Mouse (Mus musculus) midbrain, embryonic 14.5 days (tissue): ENCODE data around the gene Aox4. TPM values are rescaled to one million over a fixed set of nuclear protein-coding genes. Genes with fewer than 3 reads are reported as not detected.

ENCODE experiments used
- ATAC-seq: fragments of 200-750 bp; cut with Nextera tagmentation; 2 replicates; pipeline ENCODE4 v1.8.0; 2017; ENCODE audit warnings: moderate number of reproducible peaks, moderate library complexity; ENCODE audit not compliant: low FRiP score, low TSS enrichment
- DNase-seq: peaks from one replicate; pipeline ENCODE4 v3.0.0-alpha.2; 2015
- H3K27ac ChIP-seq: fragments of 300-500 bp; sonication (generic); replicated peaks from 2 replicates; pipeline ENCODE4 v1.5.1; 2014; ENCODE audit warnings: mild to moderate bottlenecking, low read depth, low read length, moderate library complexity
- H3K27me3 ChIP-seq: fragments of 300-500 bp; sonication (generic); 2 replicates; pipeline ENCODE4 v1.6.1; 2014; ENCODE audit warnings: low read length, control low read depth, mixed read lengths; ENCODE audit not compliant: control insufficient read depth, insufficient read depth
- H3K36me3 ChIP-seq: fragments of 300-500 bp; sonication (generic); 2 replicates; pipeline ENCODE4 v1.6.1; 2014; ENCODE audit warnings: low read length, control low read depth; ENCODE audit not compliant: control insufficient read depth, insufficient read depth
- H3K4me1 ChIP-seq: fragments of 300-500 bp; sonication (generic); 2 replicates; pipeline ENCODE4 v1.6.1; 2014; ENCODE audit warnings: mild to moderate bottlenecking, antibody characterized with exemption, low read length, control low read depth; ENCODE audit not compliant: control insufficient read depth, insufficient read depth
- H3K4me2 ChIP-seq: fragments of 300-500 bp; sonication (generic); 2 replicates; pipeline ENCODE4 v1.6.1; 2014; ENCODE audit warnings: mild to moderate bottlenecking, low read length, moderate library complexity
- H3K4me3 ChIP-seq: fragments of 300-500 bp; sonication (generic); replicated peaks from 2 replicates; pipeline ENCODE4 v1.5.1; 2014; ENCODE audit warnings: low read depth, low read length
- H3K9ac ChIP-seq: fragments of 300-500 bp; sonication (generic); replicated peaks from 2 replicates; pipeline ENCODE4 v1.6.1; 2014; ENCODE audit warnings: mild to moderate bottlenecking, low read length, moderate library complexity
- H3K9me3 ChIP-seq: fragments of 300-500 bp; sonication (generic); 2 replicates; pipeline ENCODE4 v1.6.1; 2016; ENCODE audit warnings: low read length, control low read depth, mixed read lengths; ENCODE audit not compliant: control insufficient read depth
- whole genome bisulfite sequencing: fragments of 180-500 bp; shearing (Covaris S2); extraction: QIAGEN DNeasy Blood & Tissue Kit; methylation state at CpG from one replicate; pipeline ENCODE4 v1.1.7; 2014; 5-methylcytosine and 5-hydroxymethylcytosine counted together
- polyA plus RNA-seq: library from polyadenylated mRNA; unstranded; fragments of >200 nt; fragmentation: Nextera tagmentation; extraction: Ambion mirVana; gene quantifications from 2 replicates; pipeline ENCODE4 v1.2.1, GENCODE M21; 2014

Gene Aox4
- polyA plus RNA-seq, 1 experiment from 2014 or later: 0.08 TPM

DNA sequence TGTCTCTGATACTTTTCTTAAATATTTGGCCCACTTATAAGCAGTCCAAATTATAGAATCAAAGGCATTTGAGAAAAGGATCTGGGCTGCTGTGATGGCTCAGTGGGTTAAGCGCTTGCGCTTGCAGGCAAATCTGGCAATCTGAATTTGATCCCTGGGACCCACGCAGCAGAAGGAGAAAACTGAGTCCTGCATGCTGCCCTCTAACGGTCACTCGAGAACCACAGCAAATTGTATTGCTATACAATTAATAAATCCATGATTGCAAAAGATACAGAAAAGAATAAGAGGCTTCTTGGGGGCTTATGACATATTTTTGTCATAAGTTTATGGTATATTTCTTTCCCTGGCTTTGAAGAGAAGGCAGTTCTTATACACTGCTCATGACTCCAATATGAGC lies 25.2 kb downstream of the Aox4 start:
- Histone ChIP-seq H3K9me3 (no peaks in the 10 kb centered on the region), H3K36me3 (no peaks in the 10 kb centered on the region), H3K27ac (no peak overlapping the region), H3K4me1 (no peaks in the 10 kb centered on the region), H3K9ac (no peak overlapping the region), H3K27me3 (no peaks in the 10 kb centered on the region), H3K4me2 (no peak overlapping the region), H3K4me3 (no peak overlapping the region)
- DNase-seq (peak; percentile 13), ATAC-seq (no peak)
- WGBS: 59% methylated on average over 5 of the region's 5 CpGs

DNA sequence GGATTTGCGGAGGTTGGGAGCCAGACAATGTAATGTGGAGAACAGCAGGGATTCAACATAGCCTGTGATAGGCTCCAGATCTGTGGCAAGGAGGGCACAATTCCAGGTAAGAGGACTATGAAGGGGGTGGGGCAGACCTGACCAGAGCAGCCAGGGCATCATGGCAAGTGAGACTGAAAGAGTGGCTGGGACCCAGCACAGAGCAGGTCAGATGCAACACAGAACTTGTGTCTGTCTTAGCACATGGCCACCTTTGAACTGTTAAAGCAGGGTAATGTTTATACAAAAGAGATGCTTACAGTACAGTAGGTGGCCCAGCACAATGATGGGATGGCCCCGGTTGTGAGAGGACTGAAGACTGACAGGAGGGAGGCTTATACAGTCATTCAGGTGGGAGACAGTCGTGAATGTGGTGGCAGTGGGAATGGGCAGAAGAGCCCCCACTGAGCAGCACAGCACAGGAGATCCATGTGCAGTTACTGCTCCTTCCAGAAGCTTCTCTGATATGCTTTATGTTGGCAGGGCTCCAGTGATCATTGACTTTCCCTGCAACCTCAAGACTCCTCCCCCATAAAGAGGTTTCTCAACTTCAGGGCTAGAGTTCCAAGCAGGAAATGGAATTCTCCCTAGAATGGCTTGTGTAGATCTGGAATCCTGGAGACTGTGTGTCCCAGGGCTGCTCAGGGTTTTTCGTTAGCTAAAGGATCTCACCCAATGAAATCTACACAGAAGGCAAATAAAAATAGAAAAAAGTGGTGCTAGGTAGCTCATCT lies 27.5 kb downstream of the Aox4 start:
- H3K4me1 ChIP-seq: no peaks in the 10 kb centered on the region
- no peaks in the 10 kb centered on the region for H3K27me3 ChIP-seq
- WGBS: 82% methylated on average over 4 of the region's 4 CpGs
- H3K9ac ChIP-seq: no peak overlapping the region
- H3K9me3 ChIP-seq: no peaks in the 10 kb centered on the region
- no peaks in the 10 kb centered on the region for H3K36me3 ChIP-seq
- DNase-seq (no peak), ATAC-seq (no peak; the same call in 1 of the 2 replicates)
- no peak overlapping the region for H3K4me3 ChIP-seq
- H3K4me2 ChIP-seq: no peak overlapping the region
- no peak overlapping the region for H3K27ac ChIP-seq

DNA sequence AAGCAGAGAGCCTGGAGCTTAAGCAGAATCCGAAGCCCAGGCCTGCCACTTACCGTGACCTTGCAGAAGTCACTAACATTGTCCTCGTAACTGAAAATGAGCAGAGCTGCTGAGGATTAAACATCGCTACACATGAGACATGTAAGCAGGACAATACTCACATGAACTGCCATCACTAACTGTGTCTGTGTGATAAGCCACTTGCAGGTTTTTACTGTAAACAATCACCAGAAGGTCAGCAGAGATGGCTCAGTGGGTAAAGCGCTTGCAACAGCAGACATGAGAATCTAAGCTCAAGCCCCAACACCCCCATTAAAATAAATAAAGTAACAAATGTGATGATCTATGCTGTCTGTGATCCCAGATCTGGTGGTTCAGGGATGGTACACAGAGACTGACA lies 28.2 kb downstream of the Aox4 start:
- no peaks in the 10 kb centered on the region for H3K9me3 ChIP-seq
- no peaks in the 10 kb centered on the region for H3K27me3 ChIP-seq
- DNase-seq: no peak
- no peaks in the 10 kb centered on the region for H3K4me1 ChIP-seq
- no peaks in the 10 kb centered on the region for H3K36me3 ChIP-seq
- ATAC-seq: no peak
- no peak overlapping the region for H3K4me2 ChIP-seq
- no peak overlapping the region for H3K27ac ChIP-seq
- no peak overlapping the region for H3K4me3 ChIP-seq
- no peak overlapping the region for H3K9ac ChIP-seq
- WGBS: 85% methylated on average over 5 of the region's 5 CpGs

DNA sequence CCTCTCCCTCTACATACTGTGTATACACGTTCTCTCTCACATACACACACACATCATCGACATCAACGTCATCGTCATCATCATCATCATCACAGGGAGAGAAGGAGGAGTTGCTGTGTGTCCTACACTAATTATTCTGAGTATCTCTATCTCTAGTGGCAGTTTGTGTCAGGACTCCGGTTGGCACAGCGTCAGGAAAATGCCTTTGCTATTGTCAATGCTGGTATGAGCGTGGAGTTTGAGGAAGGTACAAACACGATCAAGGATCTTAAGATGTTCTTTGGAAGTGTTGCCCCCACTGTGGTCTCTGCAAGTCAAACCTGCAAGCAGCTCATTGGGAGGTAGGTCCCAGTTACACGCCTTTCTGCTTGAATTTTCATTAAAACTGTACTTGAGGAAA lies 28.8 kb downstream of the Aox4 start:
- Histone ChIP-seq H3K9ac (no peak overlapping the region), H3K36me3 (no peaks in the 10 kb centered on the region), H3K4me1 (no peaks in the 10 kb centered on the region), H3K27ac (no peak overlapping the region), H3K9me3 (no peaks in the 10 kb centered on the region), H3K4me2 (no peak overlapping the region), H3K4me3 (no peak overlapping the region), H3K27me3 (no peaks in the 10 kb centered on the region)
- DNase-seq (no peak), ATAC-seq (no peak)
- whole genome bisulfite sequencing: 93% methylated on average over 9 of the region's 9 CpGs

DNA sequence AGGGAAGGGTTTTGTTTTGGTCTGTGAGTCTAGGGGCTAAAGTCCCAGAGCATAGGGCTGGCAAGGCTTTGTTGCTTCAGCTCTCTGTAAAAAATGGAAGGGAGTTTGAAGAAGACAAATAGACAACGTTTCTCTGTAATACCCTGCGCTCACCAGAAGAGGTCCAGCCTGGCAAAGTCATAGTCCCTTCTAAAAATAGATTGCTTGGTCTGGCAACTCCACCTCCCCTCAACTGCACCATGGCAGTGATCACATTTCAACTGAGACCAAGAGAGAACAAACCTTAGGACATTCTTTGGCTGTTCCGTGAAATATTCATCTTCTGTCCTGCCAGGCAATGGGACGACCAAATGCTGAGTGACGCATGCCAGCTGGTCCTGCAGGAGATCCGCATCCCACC lies 30.1 kb downstream of the Aox4 start:
- H3K27me3 ChIP-seq: no peaks in the 10 kb centered on the region

DNA sequence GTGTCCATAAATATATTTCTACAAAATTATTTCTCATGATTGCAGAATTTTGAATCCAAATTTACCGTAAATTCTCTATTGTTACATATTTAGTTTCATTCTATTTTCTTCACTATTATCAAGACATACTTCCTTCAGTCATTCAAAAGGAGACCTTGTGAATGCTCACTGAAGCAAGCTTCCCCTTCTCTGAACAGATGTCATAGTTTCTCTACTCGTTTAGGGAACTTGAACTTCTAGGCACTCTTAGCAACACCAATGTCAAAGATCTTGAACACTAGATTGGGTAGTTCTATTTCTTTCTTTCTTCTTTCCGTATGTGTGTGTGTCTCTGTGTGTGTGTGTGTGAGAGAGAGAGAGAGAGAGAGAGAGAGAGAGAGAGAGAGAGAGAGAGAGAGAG lies 34.3 kb downstream of the Aox4 start:
- no peaks in the 10 kb centered on the region for H3K4me1 ChIP-seq
- H3K27me3 ChIP-seq: no peaks in the 10 kb centered on the region
- no peak overlapping the region for H3K9ac ChIP-seq
- H3K4me2 ChIP-seq: no peak overlapping the region
- DNase-seq (no peak), ATAC-seq (no peak)
- 89% methylated on average over 3 of the region's 3 CpGs for WGBS
- no peaks in the 10 kb centered on the region for H3K9me3 ChIP-seq
- H3K27ac ChIP-seq: no peak overlapping the region
- no peaks in the 10 kb centered on the region for H3K36me3 ChIP-seq
- H3K4me3 ChIP-seq: no peak overlapping the region

More for the DNA sequence above, 30.1 kb downstream of the Aox4 start:
- 82% methylated on average over 6 of the region's 6 CpGs for WGBS
- H3K27ac ChIP-seq: no peak overlapping the region
- H3K4me1 ChIP-seq: no peaks in the 10 kb centered on the region
- no peak overlapping the region for H3K4me3 ChIP-seq
- DNase-seq: no peak
- H3K36me3 ChIP-seq: no peaks in the 10 kb centered on the region
- no peak overlapping the region for H3K9ac ChIP-seq
- no peak for ATAC-seq
- H3K4me2 ChIP-seq: no peak overlapping the region
- no peaks in the 10 kb centered on the region for H3K9me3 ChIP-seq

DNA sequence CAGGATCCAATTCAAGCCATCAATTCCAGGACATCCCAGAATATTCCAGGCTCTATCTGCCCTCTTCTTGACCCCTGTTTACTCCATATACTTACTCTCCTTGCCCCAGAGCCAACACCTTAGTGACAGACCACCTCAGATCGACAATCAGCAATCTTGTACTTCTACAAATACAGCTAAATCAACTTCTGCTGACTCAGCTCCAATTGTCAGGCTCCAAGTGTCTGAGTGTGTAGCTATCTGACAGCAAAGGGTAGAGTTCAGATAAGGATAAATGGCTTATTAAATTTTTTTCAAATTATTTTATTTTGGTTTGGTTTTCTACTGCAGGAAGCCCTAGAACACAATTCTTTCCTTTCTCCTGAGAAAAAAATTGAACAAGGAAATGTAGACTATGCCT lies 38.3 kb downstream of the Aox4 start:
- ATAC-seq (no peak), DNase-seq (no peak)
- H3K27ac ChIP-seq: no peak overlapping the region
- no peaks in the 10 kb centered on the region for H3K9me3 ChIP-seq
- no peaks in the 10 kb centered on the region for H3K36me3 ChIP-seq
- H3K4me2 ChIP-seq: no peak overlapping the region
- H3K4me1 ChIP-seq: no peaks in the 10 kb centered on the region
- H3K4me3 ChIP-seq: no peak overlapping the region
- H3K9ac ChIP-seq: no peak overlapping the region
- no peaks in the 10 kb centered on the region for H3K27me3 ChIP-seq
- WGBS: 77% methylated on average over 1 of the region's 1 CpGs

DNA sequence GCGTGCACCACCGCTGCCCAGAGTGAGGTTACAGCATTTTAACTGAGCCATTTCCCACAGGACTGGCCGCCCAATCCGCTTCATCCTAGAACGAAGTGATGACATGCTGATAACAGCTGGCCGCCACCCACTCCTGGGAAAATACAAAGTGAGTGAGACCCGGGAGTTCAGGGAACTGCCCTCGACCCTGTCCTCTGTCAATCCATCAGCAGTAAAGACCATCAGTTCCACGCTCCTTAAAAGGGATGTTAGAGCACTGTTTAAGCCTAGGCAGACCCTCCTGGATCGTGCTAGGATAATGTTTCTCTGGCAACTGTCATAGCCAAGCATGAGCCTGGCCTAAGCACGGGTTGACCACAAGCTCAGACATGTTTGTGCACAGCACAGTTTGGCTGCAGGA lies 43.3 kb downstream of the Aox4 start:
- no peaks in the 10 kb centered on the region for H3K36me3 ChIP-seq
- no peak overlapping the region for H3K4me2 ChIP-seq
- no peaks in the 10 kb centered on the region for H3K9me3 ChIP-seq
- WGBS: 84% methylated on average over 11 of the region's 11 CpGs
- no peaks in the 10 kb centered on the region for H3K27me3 ChIP-seq
- ATAC-seq: no peak
- no peak for DNase-seq
- H3K9ac ChIP-seq: no peak overlapping the region
- no peak overlapping the region for H3K27ac ChIP-seq
- no peaks in the 10 kb centered on the region for H3K4me1 ChIP-seq
- H3K4me3 ChIP-seq: no peak overlapping the region

DNA sequence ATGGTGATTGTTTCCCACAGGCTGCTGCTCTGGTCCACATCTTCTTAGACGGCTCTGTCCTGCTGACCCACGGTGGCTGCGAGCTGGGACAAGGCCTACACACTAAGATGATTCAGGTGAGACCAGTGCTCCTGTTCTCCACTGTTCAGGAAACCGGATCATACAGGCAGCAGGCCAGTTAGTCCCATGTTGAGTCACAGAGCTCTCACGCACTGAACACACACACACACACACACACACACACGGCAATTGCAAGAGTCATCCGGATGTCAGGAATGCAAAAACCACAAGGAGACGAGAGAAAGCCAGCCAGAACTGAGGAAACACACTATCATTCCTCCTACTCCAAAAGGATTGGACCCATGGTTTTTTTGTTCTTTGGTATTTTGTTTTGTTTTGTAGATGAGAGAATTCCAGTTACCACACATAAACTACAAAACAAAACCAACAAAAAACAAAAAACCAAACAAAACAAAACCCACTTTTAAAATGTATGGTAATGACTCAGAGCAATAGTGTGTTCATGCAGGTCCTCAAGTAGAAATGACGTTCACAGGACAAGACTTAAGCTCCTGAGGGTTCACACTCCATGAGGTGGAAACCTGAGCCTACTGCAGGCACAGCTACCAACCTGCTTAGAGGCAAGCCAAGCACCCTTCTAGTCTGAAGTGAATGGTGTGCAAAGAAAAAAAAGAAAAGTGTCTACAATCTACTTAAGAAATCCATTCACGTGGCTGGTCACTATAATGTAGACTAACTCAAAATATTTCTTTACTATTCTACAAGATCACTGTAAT lies 47.2 kb downstream of the Aox4 start:
- Histone ChIP-seq H3K27me3 (no peaks in the 10 kb centered on the region), H3K27ac (no peak overlapping the region), H3K4me2 (no peak overlapping the region), H3K36me3 (no peaks in the 10 kb centered on the region), H3K4me3 (no peak overlapping the region), H3K4me1 (no peaks in the 10 kb centered on the region), H3K9me3 (no peaks in the 10 kb centered on the region), H3K9ac (no peak overlapping the region)
- DNase-seq: no peak
- WGBS: 85% methylated on average over 10 of the region's 10 CpGs
- no peak for ATAC-seq
